Mouse (Mus musculus): Measurements from ENCODE around the gene Tff1.

- TF ChIP-seq GATA1 (IDR thresholded peaks at IDR 0.05; ENCODE audit: borderline replicate concordance, low read length) = no peak
- TF ChIP-seq FLI1 (IDR thresholded peaks at IDR 0.05; ENCODE audit: low read length) = no peak
Measured at GRCm38 (mm10) chr17:31117946-31118345, 47.1 kb downstream of the Tff1 start.
